ENCODE assay signal across 21 mouse cellular contexts in genomic region chr16:24185989-24186388, GRCm38 (mm10).
DNase-seq lines count a peak whose midpoint lies in the region; ATAC-seq and TF ChIP-seq lines count a peak whose summit lies in the region.
"Had no signal": no experiment of that assay in that cellular context is flagged by ENCODE, and none has a peak within 500 bp of the region (broad histone marks: within the 10 kb centered on the region; RNA-seq: fewer than 3 reads in every experiment).

No protein-coding gene starts in this region.

- intact Hi-C loops in gastrocnemius, adult 2 months (cut with DNase I): loop anchor here (5.0 kb wide), 1 partner anchor 109 kb away; no protein-coding TSS in a partner anchor
- intact Hi-C loops in left cerebral cortex, postnatal 36 days (cut with DNase I): no loop called here

- no peak overlapping the region for H3K4me3 ChIP-seq in gastrocnemius, adult 2 months
- H3K4me3 ChIP-seq: embryonic facial prominence, embryonic 10.5 days; erythroblast, embryonic 14.5 days; forebrain, embryonic 10.5 days; heart, embryonic 10.5 days; hindbrain, embryonic 12.5 days had no signal

- no peak for DNase-seq in gastrocnemius, adult 2 months
- no peak for DNase-seq in gastrocnemius, postnatal 10 days
- DNase-seq in thymus, postnatal 25 days: peak; percentile 50
- no peak for DNase-seq in thymus, postnatal 36 days
- DNase-seq in left cerebral cortex, postnatal 36 days (ENCODE audit: low spot score in 2 of 2): no peak
- DNase-seq: adrenal gland, adult 2 months; adrenal gland, postnatal 25 days; cerebellum, adult 2 months; cerebellum, postnatal 10 days; gastrocnemius, postnatal 14 days; heart, postnatal 10 days; heart, postnatal 4 days had no signal

- no peak for TF ChIP-seq CTCF in gastrocnemius, adult 2 months (IDR thresholded peaks at IDR 0.05)

- peak; percentile 50; the same call in 1 of the 2 replicates for ATAC-seq in monocyte, adult 5-6 weeks (replicated peaks; ENCODE audit: insufficient number of reproducible peaks, low FRiP score, low TSS enrichment, poor library complexity, severe bottlenecking)
- ATAC-seq: forebrain, embryonic 14.5 days; hindbrain, embryonic 16.5 days; Patski had no signal

- H3K27ac ChIP-seq in gastrocnemius, adult 2 months: peak overlapping the region; percentile 82
- H3K27ac ChIP-seq: embryonic facial prominence, embryonic 10.5 days; forebrain, embryonic 10.5 days; heart, embryonic 10.5 days; hindbrain, embryonic 12.5 days had no signal
